Mouse (Mus musculus) MEL (cell line): ENCODE results near the gene Uchl5. TPM values are rescaled to one million over a fixed set of nuclear protein-coding genes. Genes with fewer than 3 reads are reported as not detected.

Experiments
- DNase-seq: peaks from one replicate; pipeline ENCODE4 v3.0.0; 2011; ENCODE audit warnings: low read depth, low spot score
- H3K27ac ChIP-seq: 2 replicates; pipeline ENCODE4 v1.5.1; 2012; ENCODE audit warnings: low read depth, mild to moderate bottlenecking, control low read depth, low read length, moderate library complexity; ENCODE audit not compliant: control insufficient read depth
- H3K27me3 ChIP-seq, 2 experiments: fragments of 150-350 bp in 1 of 2; sonication (generic) in 1 of 2; 2 replicates each; pipeline ENCODE4 v1.6.1; 2012; ENCODE audit warnings: low read length in 2 of 2, mild to moderate bottlenecking in 2 of 2, improper control_type of control experiment in 1 of 2, moderate library complexity in 1 of 2; ENCODE audit not compliant: insufficient read depth in 2 of 2, control insufficient read depth in 1 of 2
- H3K36me3 ChIP-seq, 2 experiments: 2 replicates each; pipeline ENCODE4 v1.6.1; 2012 to 2014; ENCODE audit warnings: low read length in 2 of 2, improper control_type of control experiment in 1 of 2, inconsistent platforms in 1 of 2, mild to moderate bottlenecking in 1 of 2; ENCODE audit not compliant: insufficient read depth in 2 of 2, control insufficient read depth in 1 of 2
- H3K4me1 ChIP-seq, 2 experiments: fragments of 150-350 bp in 1 of 2; sonication (generic) in 1 of 2; 2 replicates each; pipeline ENCODE4 v1.6.1; 2012; ENCODE audit warnings: low read length in 2 of 2, improper control_type of control experiment in 1 of 2, mild to moderate bottlenecking in 1 of 2; ENCODE audit not compliant: insufficient read depth in 2 of 2, control insufficient read depth in 1 of 2
- H3K4me3 ChIP-seq, 2 experiments: fragments of 150-350 bp in 1 of 2; sonication (generic) in 1 of 2; 2 replicates each; pipeline ENCODE4 v1.5.1; 2012; ENCODE audit warnings: low read depth in 2 of 2, low read length in 2 of 2, mild to moderate bottlenecking in 2 of 2, moderate library complexity in 2 of 2, control low read depth in 1 of 2, improper control_type of control experiment in 1 of 2; ENCODE audit not compliant: control insufficient read depth in 1 of 2, insufficient read depth in 1 of 2
- H3K79me2 ChIP-seq: 2 replicates; pipeline ENCODE4 v1.6.1; 2012; ENCODE audit warnings: mild to moderate bottlenecking, low read length, moderate library complexity; ENCODE audit not compliant: control insufficient read depth, poor library complexity, insufficient read depth
- H3K9ac ChIP-seq: 2 replicates; pipeline ENCODE4 v1.6.1; 2012; ENCODE audit warnings: low read depth, mild to moderate bottlenecking, control low read depth, low read length, moderate library complexity; ENCODE audit not compliant: control insufficient read depth, poor library complexity, severe bottlenecking
- H3K9me3 ChIP-seq: fragments of 150-350 bp; sonication (generic); replicated peaks from 2 replicates; pipeline ENCODE4 v1.6.1; 2012; ENCODE audit warnings: mild to moderate bottlenecking, low read length, improper control_type of control experiment, moderate library complexity; ENCODE audit not compliant: insufficient read depth
- BHLHE40 ChIP-seq: IDR thresholded peaks from 2 replicates; pipeline ENCODE4 v1.6.1; 2012; ENCODE audit warnings: low read depth, mild to moderate bottlenecking, inconsistent platforms, low read length, improper control_type of control experiment, borderline replicate concordance
- CHD1 ChIP-seq: IDR thresholded peaks from 2 replicates; pipeline ENCODE4 v1.6.1; 2012; ENCODE audit warnings: low read depth, mild to moderate bottlenecking, inconsistent platforms, low read length, improper control_type of control experiment
- CHD2 ChIP-seq: IDR thresholded peaks from 2 replicates; pipeline ENCODE4 v1.6.1; 2011; ENCODE audit warnings: low read length, improper control_type of control experiment
- CTCF ChIP-seq, 3 experiments: IDR thresholded peaks in 2 of 3; conservative IDR thresholded peaks in 1 of 3; 2 replicates each; pipeline ENCODE4 v1.5.1; 2011 to 2012; ENCODE audit warnings: low read length in 3 of 3, low read depth in 2 of 3, mild to moderate bottlenecking in 2 of 3, improper control_type of control experiment in 1 of 3, inconsistent platforms in 1 of 3, mixed read lengths in 1 of 3, moderate library complexity in 1 of 3; ENCODE audit not compliant: control insufficient read depth in 1 of 3, insufficient read depth in 1 of 3, poor library complexity in 1 of 3, severe bottlenecking in 1 of 3
- E2F4 ChIP-seq: IDR thresholded peaks from 2 replicates; pipeline ENCODE4 v1.6.1; 2011; ENCODE audit warnings: low read depth, low read length, improper control_type of control experiment, borderline replicate concordance
- ELF1 ChIP-seq: IDR thresholded peaks from 2 replicates; pipeline ENCODE4 v1.6.1; 2014; ENCODE audit warnings: low read depth, mild to moderate bottlenecking, inconsistent platforms, low read length, improper control_type of control experiment, moderate library complexity
- EP300 ChIP-seq, 2 experiments: IDR thresholded peaks; 2 replicates each; pipeline ENCODE4 v1.6.1; 2011; ENCODE audit warnings: improper control_type of control experiment in 2 of 2, low read length in 2 of 2, low read depth in 1 of 2, mild to moderate bottlenecking in 1 of 2
- ETS1 ChIP-seq: IDR thresholded peaks from 2 replicates; pipeline ENCODE4 v1.6.1; 2012; ENCODE audit warnings: low read depth, mild to moderate bottlenecking, inconsistent platforms, low read length, improper control_type of control experiment, moderate library complexity
- GABPA ChIP-seq: IDR thresholded peaks from 2 replicates; pipeline ENCODE4 v1.6.1; 2012; ENCODE audit warnings: low read depth, mild to moderate bottlenecking, inconsistent platforms, low read length, improper control_type of control experiment, moderate library complexity
- GATA1 ChIP-seq: IDR thresholded peaks from 2 replicates; pipeline ENCODE4 v1.6.1; 2011; ENCODE audit warnings: low read depth, low read length, improper control_type of control experiment
- KAT2A ChIP-seq: conservative IDR thresholded peaks from 2 replicates; pipeline ENCODE4 v1.6.1; 2012; ENCODE audit warnings: low read depth, low read length, improper control_type of control experiment, inconsistent platforms
- MAFK ChIP-seq: IDR thresholded peaks from 2 replicates; pipeline ENCODE4 v1.6.1; 2011; ENCODE audit warnings: low read depth, mild to moderate bottlenecking, low read length, improper control_type of control experiment, borderline replicate concordance
- MAX ChIP-seq: IDR thresholded peaks from 2 replicates; pipeline ENCODE4 v1.6.1; 2011; ENCODE audit warnings: low read length, improper control_type of control experiment
- MAZ ChIP-seq: IDR thresholded peaks from 2 replicates; pipeline ENCODE4 v1.6.1; 2012; ENCODE audit warnings: low read depth, mild to moderate bottlenecking, inconsistent platforms, low read length, improper control_type of control experiment
- MXI1 ChIP-seq: IDR thresholded peaks from 2 replicates; pipeline ENCODE4 v1.6.1; 2011; ENCODE audit warnings: mild to moderate bottlenecking, low read depth, low read length, improper control_type of control experiment
- MYB ChIP-seq: IDR thresholded peaks from 2 replicates; pipeline ENCODE4 v1.6.1; 2011; ENCODE audit warnings: mild to moderate bottlenecking, low read depth, low read length, improper control_type of control experiment
- MYC ChIP-seq: IDR thresholded peaks from 2 replicates; pipeline ENCODE4 v1.6.1; 2011; ENCODE audit warnings: low read depth, mild to moderate bottlenecking, low read length, improper control_type of control experiment, moderate library complexity
- NELFE ChIP-seq: IDR thresholded peaks from 2 replicates; pipeline ENCODE4 v1.6.1; 2011; ENCODE audit warnings: low read depth, low read length, improper control_type of control experiment
- NRF1 ChIP-seq: IDR thresholded peaks from 2 replicates; pipeline ENCODE4 v1.6.1; 2014; ENCODE audit warnings: low read depth, mild to moderate bottlenecking, inconsistent platforms, low read length, improper control_type of control experiment, moderate library complexity; ENCODE audit not compliant: poor library complexity, insufficient read depth, severe bottlenecking
- POLR2A ChIP-seq, 2 experiments: IDR thresholded peaks; 2 replicates each; pipeline ENCODE4 v1.6.1; 2011 to 2012; ENCODE audit warnings: low read length in 2 of 2, mild to moderate bottlenecking in 2 of 2, control low read depth in 1 of 2, improper control_type of control experiment in 1 of 2, low read depth in 1 of 2, moderate library complexity in 1 of 2; ENCODE audit not compliant: control insufficient read depth in 1 of 2, insufficient read depth in 1 of 2, poor library complexity in 1 of 2
- POLR2AphosphoS2 ChIP-seq: IDR thresholded peaks from 2 replicates; pipeline ENCODE4 v1.6.1; 2011; ENCODE audit warnings: low read length, improper control_type of control experiment
- POLR2AphosphoS5 ChIP-seq: IDR thresholded peaks from 2 replicates; pipeline ENCODE4 v1.6.1; 2012; ENCODE audit warnings: low read depth, borderline replicate concordance, mild to moderate bottlenecking, inconsistent platforms, low read length, moderate library complexity, mixed read lengths
- RAD21 ChIP-seq: IDR thresholded peaks from 2 replicates; pipeline ENCODE4 v1.6.1; 2011; ENCODE audit warnings: mild to moderate bottlenecking, low read depth, low read length, improper control_type of control experiment
- RCOR1 ChIP-seq: IDR thresholded peaks from 2 replicates; pipeline ENCODE4 v1.6.1; 2012; ENCODE audit warnings: low read depth, mild to moderate bottlenecking, inconsistent platforms, low read length, improper control_type of control experiment
- SIN3A ChIP-seq: IDR thresholded peaks from 2 replicates; pipeline ENCODE4 v1.6.1; 2012; ENCODE audit warnings: low read length, improper control_type of control experiment, inconsistent platforms
- SMC3 ChIP-seq: IDR thresholded peaks from 2 replicates; pipeline ENCODE4 v1.6.1; 2011; ENCODE audit warnings: low read depth, low read length, improper control_type of control experiment
- TAL1 ChIP-seq: IDR thresholded peaks from 2 replicates; pipeline ENCODE4 v1.6.1; 2012; ENCODE audit warnings: mild to moderate bottlenecking, inconsistent platforms, low read length, moderate library complexity, mixed read lengths
- TBP ChIP-seq: IDR thresholded peaks from 2 replicates; pipeline ENCODE4 v1.8.0; 2011; ENCODE audit warnings: low read depth, low read length, improper control_type of control experiment
- UBTF ChIP-seq: IDR thresholded peaks from 2 replicates; pipeline ENCODE4 v1.6.1; 2012; ENCODE audit warnings: low read depth, mild to moderate bottlenecking, inconsistent platforms, low read length, improper control_type of control experiment, moderate library complexity, borderline replicate concordance; ENCODE audit not compliant: insufficient read depth
- USF2 ChIP-seq, 2 experiments: IDR thresholded peaks; 2 replicates each; pipeline ENCODE4 v1.6.1; 2011 to 2012; ENCODE audit warnings: improper control_type of control experiment in 2 of 2, low read length in 2 of 2, borderline replicate concordance in 1 of 2, inconsistent platforms in 1 of 2, low read depth in 1 of 2, mild to moderate bottlenecking in 1 of 2; ENCODE audit not compliant: insufficient read depth in 1 of 2
- ZC3H11A ChIP-seq: IDR thresholded peaks from 2 replicates; pipeline ENCODE4 v1.6.1; 2012; ENCODE audit warnings: low read depth, mild to moderate bottlenecking, inconsistent platforms, low read length, improper control_type of control experiment
- ZKSCAN1 ChIP-seq: IDR thresholded peaks from 2 replicates; pipeline ENCODE4 v1.6.1; 2012; ENCODE audit warnings: low read depth, mild to moderate bottlenecking, inconsistent platforms, low read length, improper control_type of control experiment, moderate library complexity
- ZMIZ1 ChIP-seq: IDR thresholded peaks from 2 replicates; pipeline ENCODE4 v1.6.1; 2012; ENCODE audit warnings: low read depth, mild to moderate bottlenecking, inconsistent platforms, low read length, improper control_type of control experiment, moderate library complexity
- ZNF384 ChIP-seq: IDR thresholded peaks from 2 replicates; pipeline ENCODE4 v1.6.1; 2012; ENCODE audit warnings: low read depth, mild to moderate bottlenecking, inconsistent platforms, low read length, improper control_type of control experiment
- polyA plus RNA-seq, 2 experiments: library from polyadenylated mRNA; stranded (reverse) in 1 of 2; unstranded in 1 of 2; fragments of >175 nt in 1 of 2; fragments of >200 nt in 1 of 2; gene quantifications; 2 replicates each; pipeline versions ENCODE4 v1.2.1 to v1.2.4; 2012; ENCODE audit warnings: low replicate concordance in 2 of 2, low read depth in 1 of 2; ENCODE audit not compliant: insufficient read length in 2 of 2, insufficient read depth in 1 of 2, missing spikeins in 1 of 2
- total RNA-seq: library from RNA; depleted of rRNA; stranded (reverse); fragments of 300-350 nt; gene quantifications from 2 replicates; pipeline ENCODE4 v1.2.3, GENCODE M21; 2012; rRNA removed

Uchl5 gene
- total RNA-seq (110 and 116 TPM in 2 replicates), polyA plus RNA-seq (100 to 1,000 TPM in 1 of 2 experiments, 10 to 100 TPM in 1; 86.5 to 154 TPM)

- peaks cover 7 to 32% of the 10 kb centered on the region in 2 experiments for H3K36me3 ChIP-seq
- H3K79me2 ChIP-seq = peaks cover 31% of the 10 kb centered on the region
- peak within 1 kb of the TSS; percentile 72 to 90 for H3K4me3 ChIP-seq
- peaks cover 0 to 13% of the 10 kb centered on the region in 2 experiments; a peak in 2 of 4 replicates for H3K4me1 ChIP-seq
- H3K27ac ChIP-seq = peak within 1 kb of the TSS; percentile 85
- no peaks in the 10 kb centered on the region for H3K27me3 ChIP-seq
- H3K9ac ChIP-seq = peak within 1 kb of the TSS; percentile 92
- no peaks in the 10 kb centered on the region for H3K9me3 ChIP-seq
- DNase-seq = peak; percentile 98
- TF ChIP-seq MAZ (peak; percentile 92; the same call in 1 of the 2 replicates), MAFK (no peak), ELF1 (peak; percentile 81), EP300 (IDR thresholded peaks at IDR 0.05; ENCODE audit: low read depth in 1 of 2, low read length in 2 of 2) (0 out of 4 replicates have a peak, but pooled peaks of 1 of the 2 experiments have one; percentile 32), GATA1 (no peak), NRF1 (0 out of 2 replicates have a peak, but pooled peaks have one; percentile 38), POLR2AphosphoS2 (peak; percentile 84), TAL1 (no peak), BHLHE40 (peak; percentile 29; the same call in 1 of the 2 replicates), E2F4 (no peak), MYB (peak; percentile 29; the same call in 1 of the 2 replicates), ZKSCAN1 (no peak), RAD21 (no peak), CHD1 (no peak), ZC3H11A (no peak), ZNF384 (no peak), MAX (no peak; the same call in 1 of the 2 replicates), POLR2A (IDR thresholded peaks at IDR 0.05; ENCODE audit: control insufficient read depth in 1 of 2, insufficient read depth in 1 of 2, low read depth in 1 of 2, low read length in 2 of 2, poor library complexity in 1 of 2) (peak; percentile 79 to 92), GABPA (peak; percentile 67; the same call in 1 of the 2 replicates), RCOR1 (no peak), USF2 (IDR thresholded peaks at IDR 0.05; ENCODE audit: borderline replicate concordance in 1 of 2, insufficient read depth in 1 of 2, low read depth in 1 of 2, low read length in 2 of 2) (no peak), MXI1 (peak; percentile 55), SMC3 (0 out of 2 replicates have a peak, but pooled peaks have one; percentile 15), POLR2AphosphoS5 (no peak), SIN3A (peak; percentile 90), CTCF (IDR thresholded peaks at IDR 0.05 in 2 of 3, conservative IDR thresholded peaks at IDR 0.05 in 1 of 3; ENCODE audit: control insufficient read depth in 1 of 3, insufficient read depth in 1 of 3, low read depth in 2 of 3, low read length in 3 of 3, poor library complexity in 1 of 3, severe bottlenecking in 1 of 3) (peak; percentile 44 to 94 (median 89); a peak in 5 of 6 replicates), KAT2A (peak; percentile 85; the same call in 1 of the 2 replicates), TBP (0 out of 2 replicates have a peak, but pooled peaks have one; percentile 60), ZMIZ1 (peak; percentile 88; the same call in 1 of the 2 replicates), NELFE (peak; percentile 96), ETS1 (peak; percentile 75), UBTF (0 out of 2 replicates have a peak, but pooled peaks have one; percentile 70), MYC (no peak), CHD2 (no peak)
Measured at GRCm38 (mm10) chr1:143776446-143777411, at the start of gene Uchl5, which contains the start of gene Trove2. Uchl5 (plus strand) TSS chr1:143777272. Trove2 (minus strand) TSS chr1:143777068.
